Mouse (Mus musculus) CH12.LX (cell line): ENCODE measurements around the gene Cyfip2. TPM values are rescaled to one million over a fixed set of nuclear protein-coding genes. Genes with fewer than 3 reads are reported as not detected.

Experiments
- DNase-seq: peaks from one replicate; pipeline ENCODE4 v3.0.0-alpha.2; 2013; ENCODE audit errors: extremely low read depth
- H3K27ac ChIP-seq: 2 replicates; pipeline ENCODE4 v1.5.1; 2012; ENCODE audit warnings: low read depth, mild to moderate bottlenecking, control low read depth, moderate library complexity; ENCODE audit not compliant: insufficient read depth
- H3K27me3 ChIP-seq: replicated peaks from 2 replicates; pipeline ENCODE3; 2012; ENCODE audit warnings: inconsistent platforms
- H3K36me3 ChIP-seq, 2 experiments: replicated peaks in 1 of 2; 2 replicates each; pipeline versions ENCODE3 to v1.6.1; 2012; ENCODE audit warnings: inconsistent platforms in 1 of 2, low read length in 1 of 2, mild to moderate bottlenecking in 1 of 2, mixed read lengths in 1 of 2, moderate library complexity in 1 of 2; ENCODE audit not compliant: control insufficient read depth in 1 of 2, insufficient read depth in 1 of 2
- H3K4me1 ChIP-seq, 2 experiments: 2 replicates each; pipeline ENCODE4 v1.6.1; 2012; ENCODE audit warnings: inconsistent platforms in 1 of 2, moderate library complexity in 1 of 2; ENCODE audit not compliant: insufficient read depth in 2 of 2, control insufficient read depth in 1 of 2
- H3K4me2 ChIP-seq: 2 replicates; pipeline ENCODE4 v1.6.1; 2012; ENCODE audit warnings: low read depth, mild to moderate bottlenecking, control low read depth; ENCODE audit not compliant: poor library complexity, insufficient read depth, severe bottlenecking
- H3K4me3 ChIP-seq, 3 experiments: fragments of 150-350 bp in 1 of 3; sonication (generic) in 1 of 3; replicated peaks in 1 of 3; 2 replicates each; pipeline versions ENCODE3 to v1.5.1; 2011 to 2012; ENCODE audit warnings: low read depth in 2 of 3, low read length in 2 of 3, mild to moderate bottlenecking in 2 of 3, moderate library complexity in 2 of 3, control low read depth in 1 of 3, improper control_type of control experiment in 1 of 3, inconsistent platforms in 1 of 3, mixed read lengths in 1 of 3; ENCODE audit not compliant: poor library complexity in 1 of 3
- H3K79me2 ChIP-seq: replicated peaks from 2 replicates; pipeline ENCODE4 v1.6.1; 2012; ENCODE audit warnings: mild to moderate bottlenecking, moderate library complexity; ENCODE audit not compliant: control insufficient read depth, poor library complexity, insufficient read depth, severe bottlenecking; ENCODE audit errors: extremely low read depth
- H3K9ac ChIP-seq: 2 replicates; pipeline ENCODE4 v1.6.1; 2012; ENCODE audit warnings: low read depth, mild to moderate bottlenecking, control low read depth, moderate library complexity; ENCODE audit not compliant: insufficient read depth
- H3K9me3 ChIP-seq: replicated peaks from 2 replicates; pipeline ENCODE3; 2012; ENCODE audit warnings: low read length, inconsistent platforms, mixed read lengths
- BHLHE40 ChIP-seq: IDR thresholded peaks from 2 replicates; pipeline ENCODE4 v1.6.1; 2011; ENCODE audit warnings: mild to moderate bottlenecking, low read depth, low read length, improper control_type of control experiment
- CHD1 ChIP-seq: IDR thresholded peaks from 2 replicates; pipeline ENCODE4 v1.6.1; 2012; ENCODE audit warnings: low read depth, low read length, improper control_type of control experiment, inconsistent platforms
- CHD2 ChIP-seq: IDR thresholded peaks from 2 replicates; pipeline ENCODE4 v1.6.1; 2011; ENCODE audit warnings: low read length, improper control_type of control experiment
- CTCF ChIP-seq, 2 experiments: IDR thresholded peaks in 1 of 2; conservative IDR thresholded peaks in 1 of 2; 2 replicates each; pipeline ENCODE4 v1.5.1; 2011 to 2012; ENCODE audit warnings: low read depth in 2 of 2, low read length in 2 of 2, improper control_type of control experiment in 1 of 2, inconsistent platforms in 1 of 2, mild to moderate bottlenecking in 1 of 2, moderate library complexity in 1 of 2
- ELF1 ChIP-seq: IDR thresholded peaks from 2 replicates; pipeline ENCODE4 v1.6.1; 2014; ENCODE audit warnings: low read depth, mild to moderate bottlenecking, inconsistent platforms, low read length, improper control_type of control experiment
- EP300 ChIP-seq: IDR thresholded peaks from 2 replicates; pipeline ENCODE4 v1.6.1; 2011; ENCODE audit warnings: low read length, improper control_type of control experiment
- ETS1 ChIP-seq: conservative IDR thresholded peaks from 2 replicates; pipeline ENCODE4 v1.6.1; 2012; ENCODE audit warnings: low read depth, mild to moderate bottlenecking, inconsistent platforms, low read length, improper control_type of control experiment, moderate library complexity
- IRF4 ChIP-seq: IDR thresholded peaks from 2 replicates; pipeline ENCODE4 v1.6.1; 2014; ENCODE audit warnings: low read depth, mild to moderate bottlenecking, inconsistent platforms, low read length, improper control_type of control experiment
- JUND ChIP-seq: conservative IDR thresholded peaks from 2 replicates; pipeline ENCODE4 v1.6.1; 2011; ENCODE audit warnings: low read depth, low read length, improper control_type of control experiment
- MAFK ChIP-seq: IDR thresholded peaks from 2 replicates; pipeline ENCODE4 v1.6.1; 2011; ENCODE audit warnings: low read length, improper control_type of control experiment; ENCODE audit not compliant: insufficient replicate concordance
- MAX ChIP-seq: IDR thresholded peaks from 2 replicates; pipeline ENCODE4 v1.6.1; 2011; ENCODE audit warnings: low read length, improper control_type of control experiment
- MAZ ChIP-seq: IDR thresholded peaks from 2 replicates; pipeline ENCODE4 v1.6.1; 2012; ENCODE audit warnings: low read depth, mild to moderate bottlenecking, inconsistent platforms, low read length, improper control_type of control experiment, moderate library complexity
- MEF2A ChIP-seq: IDR thresholded peaks from 2 replicates; pipeline ENCODE4 v1.6.1; 2014; ENCODE audit warnings: low read depth, mild to moderate bottlenecking, inconsistent platforms, low read length, improper control_type of control experiment, borderline replicate concordance
- MYC ChIP-seq: IDR thresholded peaks from 2 replicates; pipeline ENCODE4 v1.6.1; 2011; ENCODE audit warnings: low read depth, mild to moderate bottlenecking, improper control_type of control experiment, low read length
- NELFE ChIP-seq: IDR thresholded peaks from 2 replicates; pipeline ENCODE4 v1.6.1; 2011; ENCODE audit warnings: low read depth, low read length, improper control_type of control experiment
- NRF1 ChIP-seq: IDR thresholded peaks from 2 replicates; pipeline ENCODE4 v1.6.1; 2014; ENCODE audit warnings: low read depth, mild to moderate bottlenecking, inconsistent platforms, low read length, improper control_type of control experiment, moderate library complexity
- PAX5 ChIP-seq: IDR thresholded peaks from 2 replicates; pipeline ENCODE4 v1.6.1; 2012; ENCODE audit warnings: low read length, inconsistent platforms, mixed read lengths
- POLR2A ChIP-seq: IDR thresholded peaks from 2 replicates; pipeline ENCODE4 v1.6.1; 2011; ENCODE audit warnings: low read depth, mild to moderate bottlenecking, improper control_type of control experiment, low read length
- POLR2AphosphoS2 ChIP-seq: IDR thresholded peaks from 2 replicates; pipeline ENCODE4 v1.6.1; 2011; ENCODE audit warnings: low read depth, low read length, improper control_type of control experiment
- RAD21 ChIP-seq: IDR thresholded peaks from 2 replicates; pipeline ENCODE4 v1.6.1; 2011; ENCODE audit warnings: low read depth, mild to moderate bottlenecking, low read length, improper control_type of control experiment, moderate library complexity
- RCOR1 ChIP-seq: conservative IDR thresholded peaks from 2 replicates; pipeline ENCODE4 v1.6.1; 2012; ENCODE audit warnings: low read depth, mild to moderate bottlenecking, inconsistent platforms, low read length, improper control_type of control experiment
- SIN3A ChIP-seq: IDR thresholded peaks from 2 replicates; pipeline ENCODE4 v1.6.1; 2012; ENCODE audit warnings: low read length, improper control_type of control experiment, inconsistent platforms
- SMC3 ChIP-seq: IDR thresholded peaks from 2 replicates; pipeline ENCODE4 v1.6.1; 2011; ENCODE audit warnings: low read depth, low read length, improper control_type of control experiment
- TBP ChIP-seq: conservative IDR thresholded peaks from 2 replicates; pipeline ENCODE4 v1.6.1; 2011; ENCODE audit warnings: low read depth, low read length, improper control_type of control experiment
- UBTF ChIP-seq: IDR thresholded peaks from 2 replicates; pipeline ENCODE4 v1.6.1; 2012; ENCODE audit warnings: low read depth, mild to moderate bottlenecking, inconsistent platforms, low read length, improper control_type of control experiment, moderate library complexity
- USF1 ChIP-seq: IDR thresholded peaks from 2 replicates; pipeline ENCODE4 v1.6.1; 2014; ENCODE audit warnings: low read depth, mild to moderate bottlenecking, inconsistent platforms, low read length, improper control_type of control experiment
- USF2 ChIP-seq: conservative IDR thresholded peaks from 2 replicates; pipeline ENCODE4 v1.6.1; 2011; ENCODE audit warnings: low read depth, low read length, improper control_type of control experiment
- ZC3H11A ChIP-seq: IDR thresholded peaks from 2 replicates; pipeline ENCODE4 v1.6.1; 2012; ENCODE audit warnings: low read depth, mild to moderate bottlenecking, inconsistent platforms, low read length, improper control_type of control experiment
- ZKSCAN1 ChIP-seq: IDR thresholded peaks from 2 replicates; pipeline ENCODE4 v1.6.1; 2012; ENCODE audit warnings: low read depth, inconsistent platforms, low read length, improper control_type of control experiment, borderline replicate concordance
- ZMIZ1 ChIP-seq: IDR thresholded peaks from 2 replicates; pipeline ENCODE4 v1.6.1; 2012; ENCODE audit warnings: low read depth, mild to moderate bottlenecking, inconsistent platforms, low read length, improper control_type of control experiment
- ZNF384 ChIP-seq: IDR thresholded peaks from 2 replicates; pipeline ENCODE4 v1.6.1; 2012; ENCODE audit warnings: low read depth, low read length, improper control_type of control experiment, inconsistent platforms
- dilution Hi-C: fragments of 300-500 bp; cut with MboI; formaldehyde crosslinking; loops from 2 replicates; pipeline ENCODE4 v1.14.3; 2020; ENCODE audit warnings: low sequenced_read_pairs; ENCODE audit not compliant: extremely low pct_unique_long_range_greater_than_20kb, extremely low pct_ligation_motif_present
- in situ Hi-C: fragments of 300-500 bp; cut with MboI; formaldehyde crosslinking; loops from 3 replicates; pipeline ENCODE4 v1.14.3; 2019; ENCODE audit warnings: low sequenced_read_pairs, low pct_ligation_motif_present, low pct_unique_long_range_greater_than_20kb, mixed read lengths
- polyA plus RNA-seq: library from polyadenylated mRNA; unstranded; fragments of >175 nt; gene quantifications from 2 replicates; pipeline ENCODE4 v1.2.1, GENCODE M21; 2012; ENCODE audit warnings: low read depth; ENCODE audit not compliant: insufficient read length
- total RNA-seq, 2 experiments: library from RNA; depleted of rRNA; stranded (reverse); fragments of 300-350 nt in 1 of 2; fragments of >200 nt in 1 of 2; gene quantifications; 2 replicates each; pipeline ENCODE4 v1.2.3; 2012 to 2014

The Cyfip2 gene
- total and polyA plus RNA-seq, 3 experiments, result 40.7 to 194 (median 97.6) TPM

GRCm38 (mm10) chr11:46349681-46350410 is 37.2 kb upstream of the Cyfip2 start:
- H3K27ac ChIP-seq, result no peak overlapping the region
- no peak overlapping the region for H3K9ac ChIP-seq
- TF ChIP-seq USF1, result no peak
- TF ChIP-seq POLR2AphosphoS2, result no peak
- TF ChIP-seq ZNF384, result no peak
- no peak for TF ChIP-seq MAZ
- no peak for TF ChIP-seq POLR2A
- no peak for TF ChIP-seq CTCF (conservative IDR thresholded peaks at IDR 0.05 in 1 of 2, IDR thresholded peaks at IDR 0.05 in 1 of 2; ENCODE audit: low read depth in 2 of 2, low read length in 2 of 2)
- TF ChIP-seq USF2, result no peak
- TF ChIP-seq RCOR1, result no peak
- TF ChIP-seq NRF1, result no peak
- no peak for TF ChIP-seq SMC3
- no peak for TF ChIP-seq MAFK
- no peak for TF ChIP-seq PAX5
- TF ChIP-seq ZKSCAN1, result no peak
- no peak for TF ChIP-seq ZMIZ1
- no peaks in the 10 kb centered on the region for H3K9me3 ChIP-seq
- in situ Hi-C loops, result loop anchor here (5.0 kb wide), 1 partner anchor 43 kb away; no protein-coding TSS in a partner anchor
- H3K79me2 ChIP-seq, result no peaks in the 10 kb centered on the region
- H3K4me1 ChIP-seq, result peaks cover 18 to 48% of the 10 kb centered on the region in 2 experiments
- no peaks in the 10 kb centered on the region for H3K27me3 ChIP-seq
- H3K4me3 ChIP-seq, result no peak overlapping the region
- dilution Hi-C loops, result no loop called here
- no peaks in the 10 kb centered on the region for H3K36me3 ChIP-seq
- no peak for DNase-seq
- no peak overlapping the region for H3K4me2 ChIP-seq

GRCm38 (mm10) chr11:46348416-46348815 is 35.8 kb upstream of the Cyfip2 start:
- no peaks in the 10 kb centered on the region for H3K79me2 ChIP-seq
- no peaks in the 10 kb centered on the region for H3K27me3 ChIP-seq
- H3K27ac ChIP-seq, result no peak overlapping the region
- H3K4me1 ChIP-seq, result peaks cover 27 to 62% of the 10 kb centered on the region in 2 experiments
- peak; percentile 54 for DNase-seq
- H3K9ac ChIP-seq, result no peak overlapping the region
- no peak overlapping the region for H3K4me2 ChIP-seq
- no peaks in the 10 kb centered on the region for H3K36me3 ChIP-seq
- H3K4me3 ChIP-seq, result no peak overlapping the region
- in situ Hi-C loops (loop anchor here (5.0 kb wide), 1 partner anchor 41 kb away; no protein-coding TSS in a partner anchor), dilution Hi-C loops (no loop called here)
- H3K9me3 ChIP-seq, result no peaks in the 10 kb centered on the region
- TF ChIP-seq ZNF384 (no peak), MAX (peak; percentile 65; the same call in 1 of the 2 replicates), BHLHE40 (peak; percentile 91), UBTF (no peak), PAX5 (no peak), EP300 (peak; percentile 54), JUND (no peak), ZC3H11A (no peak), SMC3 (0 out of 2 replicates have a peak, but pooled peaks have one; percentile 2), TBP (no peak), MEF2A (peak; percentile 34; the same call in 1 of the 2 replicates), IRF4 (no peak), MAZ (no peak), MYC (peak; percentile 67; the same call in 1 of the 2 replicates), POLR2A (no peak), SIN3A (no peak), ETS1 (peak; percentile 74), RAD21 (no peak; the same call in 1 of the 2 replicates), ELF1 (no peak; the same call in 1 of the 2 replicates), POLR2AphosphoS2 (no peak), CTCF (conservative IDR thresholded peaks at IDR 0.05 in 1 of 2, IDR thresholded peaks at IDR 0.05 in 1 of 2; ENCODE audit: low read depth in 2 of 2, low read length in 2 of 2) (no peak), CHD2 (no peak), NELFE (no peak), USF1 (no peak), MAFK (0 out of 2 replicates have a peak, but pooled peaks have one; percentile 62), CHD1 (no peak)
